Mouse (Mus musculus) brain, embryonic 14.5 days (tissue): ENCODE measurements around the gene 9130023H24Rik.

Experiments used
- CTCF ChIP-seq: fragments of 200-500 bp; IDR thresholded peaks from 2 replicates; pipeline ENCODE4 v1.5.1; 2012; ENCODE audit warnings: inconsistent platforms, mild to moderate bottlenecking, moderate library complexity, borderline replicate concordance; ENCODE audit not compliant: insufficient read depth, insufficient read length; ENCODE audit errors: extremely low read depth
- POLR2A ChIP-seq: fragments of 200-500 bp; IDR thresholded peaks from 2 replicates; pipeline ENCODE4 v1.6.1; 2012; ENCODE audit warnings: mild to moderate bottlenecking, inconsistent platforms, borderline replicate concordance; ENCODE audit not compliant: poor library complexity, insufficient read depth, insufficient read length, severe bottlenecking; ENCODE audit errors: extremely low read depth

GRCm38 (mm10) chr7:128256783-128257334, 19.0 kb upstream of the 9130023H24Rik start:
- TF ChIP-seq CTCF (no peak), POLR2A (no peak)
